Mouse (Mus musculus) fibroblast of lung, adult 2 months (primary cell): ENCODE data around the gene Phf11a.
"Not testable (repeated sequence)": the region's sequence is repeated elsewhere in the genome, so short reads cannot be mapped to it uniquely, and the experiment has no call there.

Source experiments
- DNase-seq: peaks from one replicate; pipeline ENCODE4 v3.0.0-alpha.2; 2011; ENCODE audit warnings: low read depth

The Phf11a gene

GRCm38 (mm10) chr14:59297391-59297790, at the start of gene Phf11a:
Gene Phf11a, minus strand, starts transcription at chr14:59297522.
- not testable (repeated sequence) for DNase-seq

GRCm38 (mm10) chr14:59341189-59341588, 43.9 kb upstream of the Phf11a start, which contains the start of gene Phf11b:
Gene Phf11b, minus strand, starts transcription at chr14:59341351.
- DNase-seq = not testable (repeated sequence)

- no peak for DNase-seq
Observed at GRCm38 (mm10) chr14:59339541-59339940, 42.2 kb upstream of the Phf11a start.

- not testable (repeated sequence) for DNase-seq
Observed at GRCm38 (mm10) chr14:59336056-59336455, 38.7 kb upstream of the Phf11a start.

- DNase-seq = peak; percentile 0
Observed at GRCm38 (mm10) chr14:59330499-59330898, 33.2 kb upstream of the Phf11a start.

- not testable (repeated sequence) for DNase-seq
Observed at GRCm38 (mm10) chr14:59319970-59320369, 22.6 kb upstream of the Phf11a start.

GRCm38 (mm10) chr14:59319036-59319435, 21.7 kb upstream of the Phf11a start:
- DNase-seq = not testable (repeated sequence)

- not testable (repeated sequence) for DNase-seq
Observed at GRCm38 (mm10) chr14:59291769-59292168, 5.6 kb downstream of the Phf11a start.

- not testable (repeated sequence) for DNase-seq
Observed at GRCm38 (mm10) chr14:59274961-59275360, 22.4 kb downstream of the Phf11a start.

GRCm38 (mm10) chr14:59260056-59260455, 37.3 kb downstream of the Phf11a start, which contains the start of gene Gm6904:
Gene Gm6904, minus strand, starts transcription at chr14:59260216.
- DNase-seq = no peak

- DNase-seq = not testable (repeated sequence)
Observed at GRCm38 (mm10) chr14:59255861-59256260, 41.5 kb downstream of the Phf11a start.

- not testable (repeated sequence) for DNase-seq
Observed at GRCm38 (mm10) chr14:59250350-59250749, 47.0 kb downstream of the Phf11a start.

GRCm38 (mm10) chr14:59233635-59234034, 63.7 kb downstream of the Phf11a start:
- no peak for DNase-seq

GRCm38 (mm10) chr14:59232003-59232402, 65.3 kb downstream of the Phf11a start:
- peak; percentile 26 for DNase-seq

- no peak for DNase-seq
Observed at GRCm38 (mm10) chr14:59230331-59230966, 66.9 kb downstream of the Phf11a start.

- DNase-seq = no peak
Observed at GRCm38 (mm10) chr14:59229822-59230221, 67.5 kb downstream of the Phf11a start.
